Mouse (Mus musculus) MEL (cell line): ENCODE data around the gene Cblb.

Experiments
- CHD2 ChIP-seq: IDR thresholded peaks from 2 replicates; pipeline ENCODE4 v1.6.1; 2011; ENCODE audit warnings: low read length, improper control_type of control experiment
- CTCF ChIP-seq, 3 experiments: IDR thresholded peaks in 2 of 3; conservative IDR thresholded peaks in 1 of 3; 2 replicates each; pipeline ENCODE4 v1.5.1; 2011 to 2012; ENCODE audit warnings: low read length in 3 of 3, low read depth in 2 of 3, mild to moderate bottlenecking in 2 of 3, improper control_type of control experiment in 1 of 3, inconsistent platforms in 1 of 3, mixed read lengths in 1 of 3, moderate library complexity in 1 of 3; ENCODE audit not compliant: control insufficient read depth in 1 of 3, insufficient read depth in 1 of 3, poor library complexity in 1 of 3, severe bottlenecking in 1 of 3
- E2F4 ChIP-seq: IDR thresholded peaks from 2 replicates; pipeline ENCODE4 v1.6.1; 2011; ENCODE audit warnings: low read depth, low read length, improper control_type of control experiment, borderline replicate concordance
- ELF1 ChIP-seq: IDR thresholded peaks from 2 replicates; pipeline ENCODE4 v1.6.1; 2014; ENCODE audit warnings: low read depth, mild to moderate bottlenecking, inconsistent platforms, low read length, improper control_type of control experiment, moderate library complexity
- EP300 ChIP-seq, 2 experiments: IDR thresholded peaks; 2 replicates each; pipeline ENCODE4 v1.6.1; 2011; ENCODE audit warnings: improper control_type of control experiment in 2 of 2, low read length in 2 of 2, low read depth in 1 of 2, mild to moderate bottlenecking in 1 of 2
- HCFC1 ChIP-seq: IDR thresholded peaks from 2 replicates; pipeline ENCODE4 v1.6.1; 2012; ENCODE audit warnings: low read depth, mild to moderate bottlenecking, inconsistent platforms, low read length, improper control_type of control experiment, moderate library complexity
- KAT2A ChIP-seq: conservative IDR thresholded peaks from 2 replicates; pipeline ENCODE4 v1.6.1; 2012; ENCODE audit warnings: low read depth, low read length, improper control_type of control experiment, inconsistent platforms
- MAX ChIP-seq: IDR thresholded peaks from 2 replicates; pipeline ENCODE4 v1.6.1; 2011; ENCODE audit warnings: low read length, improper control_type of control experiment
- MEF2A ChIP-seq: IDR thresholded peaks from 2 replicates; pipeline ENCODE4 v1.6.1; 2014; ENCODE audit warnings: low read depth, mild to moderate bottlenecking, inconsistent platforms, low read length, improper control_type of control experiment; ENCODE audit not compliant: poor library complexity, insufficient replicate concordance, severe bottlenecking; ENCODE audit errors: extremely low read depth
- POLR2A ChIP-seq, 2 experiments: IDR thresholded peaks; 2 replicates each; pipeline ENCODE4 v1.6.1; 2011 to 2012; ENCODE audit warnings: low read length in 2 of 2, mild to moderate bottlenecking in 2 of 2, control low read depth in 1 of 2, improper control_type of control experiment in 1 of 2, low read depth in 1 of 2, moderate library complexity in 1 of 2; ENCODE audit not compliant: control insufficient read depth in 1 of 2, insufficient read depth in 1 of 2, poor library complexity in 1 of 2
- TBP ChIP-seq: IDR thresholded peaks from 2 replicates; pipeline ENCODE4 v1.8.0; 2011; ENCODE audit warnings: low read depth, low read length, improper control_type of control experiment
- ZKSCAN1 ChIP-seq: IDR thresholded peaks from 2 replicates; pipeline ENCODE4 v1.6.1; 2012; ENCODE audit warnings: low read depth, mild to moderate bottlenecking, inconsistent platforms, low read length, improper control_type of control experiment, moderate library complexity

DNA sequence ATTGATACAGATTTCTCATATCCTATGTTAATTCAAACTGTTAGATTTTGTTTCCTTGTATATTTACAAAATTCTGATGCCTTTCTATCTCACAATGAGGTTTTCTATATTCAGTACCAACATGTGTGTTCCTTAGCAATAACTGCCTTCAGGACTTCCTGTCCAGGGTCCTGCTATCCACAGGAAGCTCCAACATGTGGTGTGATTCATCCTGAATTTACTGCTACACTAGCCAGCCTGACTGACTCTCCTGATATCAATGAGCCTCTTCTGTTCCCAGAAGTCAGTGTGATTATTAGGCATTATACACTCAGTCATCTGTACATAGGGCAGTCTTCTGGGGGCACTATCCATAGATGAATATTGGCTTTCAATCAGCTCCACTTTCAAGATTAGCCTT lies 30.2 kb upstream of the Cblb start:
- TF ChIP-seq KAT2A (no peak), MEF2A (no peak), CTCF (IDR thresholded peaks at IDR 0.05 in 2 of 3, conservative IDR thresholded peaks at IDR 0.05 in 1 of 3; ENCODE audit: control insufficient read depth in 1 of 3, insufficient read depth in 1 of 3, low read depth in 2 of 3, low read length in 3 of 3, poor library complexity in 1 of 3, severe bottlenecking in 1 of 3) (no peak), ELF1 (no peak), ZKSCAN1 (no peak), TBP (no peak), HCFC1 (no peak), E2F4 (no peak), EP300 (IDR thresholded peaks at IDR 0.05; ENCODE audit: low read depth in 1 of 2, low read length in 2 of 2) (no peak), POLR2A (IDR thresholded peaks at IDR 0.05; ENCODE audit: control insufficient read depth in 1 of 2, insufficient read depth in 1 of 2, low read depth in 1 of 2, low read length in 2 of 2, poor library complexity in 1 of 2) (no peak), CHD2 (no peak), MAX (no peak)
